Comparison of ENCODE assay signal across 27 mouse cellular contexts in the genomic region with DNA sequence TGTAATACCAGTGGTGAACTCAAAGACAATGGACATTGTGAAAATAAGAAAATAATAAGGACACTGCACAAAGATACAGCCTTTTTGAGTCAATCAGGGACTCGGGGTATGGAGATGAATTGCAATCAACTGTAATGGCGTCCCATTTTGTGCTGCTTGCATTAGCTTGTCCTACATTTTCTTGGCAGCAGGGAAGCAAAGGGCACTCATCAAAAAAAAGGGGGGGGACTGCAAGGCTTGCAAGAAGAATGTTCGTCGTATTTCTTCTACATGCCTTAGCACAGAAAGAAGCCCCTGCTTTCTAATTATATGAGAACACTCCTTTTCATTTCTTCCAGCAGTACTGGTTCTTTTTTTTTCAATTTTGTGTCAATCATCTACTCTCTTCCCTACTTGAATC. TPM values are rescaled to one million over a fixed set of nuclear protein-coding genes. Genes with fewer than 3 reads are reported as not detected.
A peak's percentile ranks its signal among the peaks of the same experiment; 100 is the strongest.
DNase-seq lines count a peak whose midpoint lies in the region; ATAC-seq and TF ChIP-seq lines count a peak whose summit lies in the region.
"Had no signal": no experiment of that assay in that cellular context is flagged by ENCODE, and none has a peak within 500 bp of the region (broad histone marks: within the 10 kb centered on the region; RNA-seq: fewer than 3 reads in every experiment).

No protein-coding gene starts in this region.

- peak overlapping the region; percentile 54; the same call in 1 of the 2 replicates for H3K27ac ChIP-seq in heart, embryonic 13.5 days (replicated peaks)
- H3K27ac ChIP-seq in kidney, embryonic 15.5 days = 0 out of 2 replicates have a peak overlapping the region, but pooled peaks have one; percentile 41
- H3K27ac ChIP-seq: embryonic facial prominence, embryonic 13.5 days; limb, embryonic 13.5 days; liver, embryonic 13.5 days; midbrain, embryonic 12.5 days; neural tube, embryonic 12.5 days had no signal

- WGBS in heart, embryonic 13.5 days = 64% methylated on average over 4 of the region's 4 CpGs
- WGBS in kidney, embryonic 15.5 days = 67% methylated on average over 4 of the region's 4 CpGs

- peaks cover 6% of the 10 kb centered on the region for H3K4me1 ChIP-seq in heart, embryonic 13.5 days
- H3K4me1 ChIP-seq in kidney, embryonic 15.5 days = peaks cover 10% of the 10 kb centered on the region
- H3K4me1 ChIP-seq: embryonic facial prominence, embryonic 13.5 days; heart, embryonic 10.5 days; limb, embryonic 13.5 days; liver, embryonic 13.5 days; midbrain, embryonic 12.5 days; neural tube, embryonic 12.5 days had no signal

- no peak for TF ChIP-seq POLR2A in brain, embryonic 14.5 days (IDR thresholded peaks at IDR 0.05; ENCODE audit: borderline replicate concordance, extremely low read depth, insufficient read depth, insufficient read length, poor library complexity, severe bottlenecking)

- H3K36me3 ChIP-seq in heart, embryonic 13.5 days = no peaks in the 10 kb centered on the region
- no peaks in the 10 kb centered on the region for H3K36me3 ChIP-seq in kidney, embryonic 15.5 days
- H3K36me3 ChIP-seq: embryonic facial prominence, embryonic 13.5 days; heart, embryonic 10.5 days; limb, embryonic 13.5 days; liver, embryonic 13.5 days; midbrain, embryonic 12.5 days; neural tube, embryonic 12.5 days had no signal

- DNase-seq in heart, postnatal 10 days = no peak
- no peak for DNase-seq in kidney, adult 9 months
- peak; percentile 72 for DNase-seq in brain, embryonic 14.5 days (ENCODE audit: low read depth)
- DNase-seq in retina, embryonic 14.5 days (ENCODE audit: low spot score) = peak; percentile 59
- DNase-seq in thymus, postnatal 25 days = no peak
- DNase-seq in left cerebral cortex, postnatal 14 days (ENCODE audit: low spot score in 2 of 2) = no peak
- DNase-seq: adrenal gland, adult 8-10 months; cerebellum, postnatal 36 days; embryo, embryonic 11 days; heart, postnatal 14 days; kidney, adult 2 months; kidney, postnatal 14 days; layer of hippocampus, postnatal 36 days; liver, embryonic 13.5 days; lung, adult 2 months; thymus, adult 18-20 months; thymus, postnatal 4 days had no signal

- intact Hi-C loops in heart, postnatal 10 days (cut with DNase I) = no loop called here
- intact Hi-C loops in left cerebral cortex, postnatal 14 days (cut with DNase I) = no loop called here

- TF ChIP-seq CTCF in brain, embryonic 14.5 days (IDR thresholded peaks at IDR 0.05; ENCODE audit: borderline replicate concordance, extremely low read depth, insufficient read depth, insufficient read length) = no peak

- no peaks in the 10 kb centered on the region for H3K9me3 ChIP-seq in heart, embryonic 13.5 days
- no peaks in the 10 kb centered on the region for H3K9me3 ChIP-seq in kidney, embryonic 15.5 days (replicated peaks)
- H3K9me3 ChIP-seq: embryonic facial prominence, embryonic 13.5 days; heart, embryonic 10.5 days; limb, embryonic 13.5 days; liver, embryonic 13.5 days; midbrain, embryonic 12.5 days; neural tube, embryonic 12.5 days had no signal

- H3K27me3 ChIP-seq in heart, embryonic 13.5 days (replicated peaks) = no peaks in the 10 kb centered on the region
- no peaks in the 10 kb centered on the region for H3K27me3 ChIP-seq in kidney, embryonic 15.5 days
- H3K27me3 ChIP-seq: embryonic facial prominence, embryonic 13.5 days; limb, embryonic 13.5 days; liver, embryonic 13.5 days; midbrain, embryonic 12.5 days; neural tube, embryonic 12.5 days had no signal

- ATAC-seq in heart, embryonic 13.5 days (ENCODE audit: extremely low read depth, insufficient number of reproducible peaks, low FRiP score, low TSS enrichment) = no peak
- ATAC-seq in kidney, embryonic 15.5 days (replicated peaks; ENCODE audit: low FRiP score) = no peak

- no peak overlapping the region for H3K4me3 ChIP-seq in heart, embryonic 13.5 days
- no peak overlapping the region for H3K4me3 ChIP-seq in kidney, embryonic 15.5 days (replicated peaks)
- H3K4me3 ChIP-seq: embryonic facial prominence, embryonic 13.5 days; erythroblast, embryonic 14.5 days; heart, embryonic 10.5 days; limb, embryonic 13.5 days; liver, embryonic 13.5 days; midbrain, embryonic 12.5 days; neural tube, embryonic 12.5 days had no signal

- no peak overlapping the region for H3K4me2 ChIP-seq in heart, embryonic 13.5 days
- no peak overlapping the region for H3K4me2 ChIP-seq in kidney, embryonic 15.5 days
- H3K4me2 ChIP-seq: embryonic facial prominence, embryonic 13.5 days; limb, embryonic 13.5 days; liver, embryonic 13.5 days; midbrain, embryonic 12.5 days; neural tube, embryonic 12.5 days had no signal

- H3K9ac ChIP-seq in heart, embryonic 13.5 days = no peak overlapping the region
- H3K9ac ChIP-seq in kidney, embryonic 15.5 days = no peak overlapping the region
- H3K9ac ChIP-seq: embryonic facial prominence, embryonic 13.5 days; limb, embryonic 13.5 days; liver, embryonic 13.5 days; midbrain, embryonic 12.5 days; neural tube, embryonic 12.5 days had no signal

RNA-seq across cellular contexts. Expression of a gene that starts 32.8 kb away (rescaled TPM):
- polyA plus RNA-seq in heart, embryonic 13.5 days (2015; fragmentation: Nextera tagmentation; extraction: Ambion mirVana) = 76.4 and 85.3 TPM in 2 replicates
- total RNA-seq in heart, postnatal 10 days (2021) = 100 to 1,000 TPM; 132 to 134 TPM
- polyA plus RNA-seq in kidney, embryonic 15.5 days (2015; fragmentation: Nextera tagmentation; extraction: Ambion mirVana) = 102 and 105 TPM in 2 replicates
- 230 and 262 TPM in 2 replicates for polyA plus RNA-seq in brain, embryonic 14.5 days (2012; rRNA removed)
- 1,000 to 10,000 TPM; 1,196 to 1,293 TPM for total RNA-seq in left cerebral cortex, postnatal 14 days (2021)
- total RNA-seq: granulocyte monocyte progenitor cell, adult 5-6 weeks; megakaryocyte, adult 5-6 weeks had no signal

Comparison
In these comparisons a context has a peak if more than half of its experiments do, and no peak if none do; other contexts are left out.
1. DNase-seq: peak in brain, embryonic 14.5 days (single experiment) and retina, embryonic 14.5 days (single experiment); none in heart, postnatal 10 days (0 of 2), kidney, adult 9 months (single experiment), thymus, postnatal 25 days (single experiment) and left cerebral cortex, postnatal 14 days (0 of 2).